ENCODE assay signal across 9 mouse cellular contexts in genomic region chr2:52958535-52959290, GRCm38 (mm10).
DNase-seq lines count a peak whose midpoint lies in the region; ATAC-seq and TF ChIP-seq lines count a peak whose summit lies in the region.
"Had no signal": no experiment of that assay in that cellular context is flagged by ENCODE, and none has a peak within 500 bp of the region (broad histone marks: within the 10 kb centered on the region; RNA-seq: fewer than 3 reads in every experiment).

No protein-coding gene starts in this region.

- no peaks in the 10 kb centered on the region for H3K36me3 ChIP-seq in forebrain, postnatal 0 days (ENCODE audit: insufficient read depth)
- no peaks in the 10 kb centered on the region for H3K36me3 ChIP-seq in midbrain, embryonic 11.5 days (ENCODE audit: control insufficient read depth, insufficient read depth, low read length)
- H3K36me3 ChIP-seq in testis, adult 2 months (ENCODE audit: control insufficient read depth, insufficient read depth, low read length), result no peaks in the 10 kb centered on the region

- H3K27me3 ChIP-seq in cerebellum, adult 2 months (ENCODE audit: control insufficient read depth, insufficient read depth, low read length), result no peaks in the 10 kb centered on the region
- no peaks in the 10 kb centered on the region for H3K27me3 ChIP-seq in forebrain, postnatal 0 days (ENCODE audit: insufficient read depth, low read length)
- H3K27me3 ChIP-seq in midbrain, embryonic 11.5 days (ENCODE audit: control insufficient read depth, insufficient read depth, low read length), result no peaks in the 10 kb centered on the region
- H3K27me3 ChIP-seq in testis, adult 2 months (ENCODE audit: control insufficient read depth, insufficient read depth, low read length), result no peaks in the 10 kb centered on the region

- ATAC-seq in forebrain, postnatal 0 days, result peak; percentile 76
- ATAC-seq in midbrain, embryonic 11.5 days (ENCODE audit: low FRiP score), result peak; percentile 89

- peak overlapping the region; percentile 45 for H3K4me3 ChIP-seq in cerebellum, adult 2 months (replicated peaks; ENCODE audit: insufficient read depth, low read depth, low read length)
- no peak overlapping the region for H3K4me3 ChIP-seq in forebrain, postnatal 0 days (ENCODE audit: low read depth, low read length)
- H3K4me3 ChIP-seq in midbrain, embryonic 11.5 days (ENCODE audit: low read depth, low read length), result no peak overlapping the region
- no peak overlapping the region for H3K4me3 ChIP-seq in testis, adult 2 months (ENCODE audit: control insufficient read depth, low read depth, low read length)
- H3K4me3 ChIP-seq: erythroblast, embryonic 14.5 days had no signal

- peak overlapping the region; percentile 41 for H3K4me2 ChIP-seq in forebrain, postnatal 0 days (ENCODE audit: low read depth)
- H3K4me2 ChIP-seq in midbrain, embryonic 11.5 days, result peak overlapping the region; percentile 38

- peak; percentile 95 for DNase-seq in ZHBTc4 (ENCODE audit: low read depth, low spot score)
- DNase-seq in cerebellum, adult 2 months, result peak; percentile 90 to 91
- DNase-seq in forebrain, postnatal 0 days, result peak; percentile 72
- DNase-seq in heart, postnatal 4 days, result peak; percentile 84
- peak; percentile 63 to 65 for DNase-seq in layer of hippocampus, postnatal 10 days (ENCODE audit: low spot score in 2 of 2)
- peak; percentile 96 for DNase-seq in midbrain, embryonic 11.5 days (ENCODE audit: low spot score, missing footprints)
- no peak for DNase-seq in thymus, postnatal 36 days

- H3K9ac ChIP-seq in forebrain, postnatal 0 days, result 0 out of 2 replicates have a peak overlapping the region, but pooled peaks have one; percentile 22
- peak overlapping the region; percentile 51 for H3K9ac ChIP-seq in midbrain, embryonic 11.5 days (ENCODE audit: low read length)

- H3K4me1 ChIP-seq in cerebellum, adult 2 months (ENCODE audit: control insufficient read depth, insufficient read depth, low read length), result peaks cover 28% of the 10 kb centered on the region
- peaks cover 11% of the 10 kb centered on the region for H3K4me1 ChIP-seq in forebrain, postnatal 0 days (ENCODE audit: insufficient read depth)
- peaks cover 23% of the 10 kb centered on the region for H3K4me1 ChIP-seq in midbrain, embryonic 11.5 days (ENCODE audit: control insufficient read depth, insufficient read depth, low read length)
- H3K4me1 ChIP-seq in testis, adult 2 months (ENCODE audit: control insufficient read depth, insufficient read depth, low read length), result peaks cover 11% of the 10 kb centered on the region

- H3K27ac ChIP-seq in cerebellum, adult 2 months (ENCODE audit: insufficient read depth, low read length), result peak overlapping the region; percentile 46; the same call in 1 of the 2 replicates
- H3K27ac ChIP-seq in forebrain, postnatal 0 days (ENCODE audit: low read depth, low read length), result peak overlapping the region; percentile 62
- H3K27ac ChIP-seq in midbrain, embryonic 11.5 days (ENCODE audit: low read depth, low read length), result peak overlapping the region; percentile 71
- H3K27ac ChIP-seq in testis, adult 2 months (ENCODE audit: control insufficient read depth, insufficient read depth, low read depth, low read length), result peak overlapping the region; percentile 32

- peak; percentile 21; the same call in 1 of the 2 replicates for TF ChIP-seq POLR2A in cerebellum, adult 2 months (IDR thresholded peaks at IDR 0.05; ENCODE audit: borderline replicate concordance, insufficient read depth, low read length)
- TF ChIP-seq POLR2A in testis, adult 2 months (IDR thresholded peaks at IDR 0.05; ENCODE audit: control insufficient read depth, low read depth, low read length), result no peak

- no peaks in the 10 kb centered on the region for H3K9me3 ChIP-seq in forebrain, postnatal 0 days (ENCODE audit: low read length)
- no peaks in the 10 kb centered on the region for H3K9me3 ChIP-seq in midbrain, embryonic 11.5 days (ENCODE audit: control insufficient read depth, low read length)

- TF ChIP-seq CTCF in cerebellum, adult 2 months (IDR thresholded peaks at IDR 0.05; ENCODE audit: borderline replicate concordance, insufficient read depth, low read depth, low read length), result no peak
- TF ChIP-seq CTCF in forebrain, postnatal 0 days (IDR thresholded peaks at IDR 0.05; ENCODE audit: low read depth), result no peak
- no peak for TF ChIP-seq CTCF in testis, adult 2 months (IDR thresholded peaks at IDR 0.05; ENCODE audit: control insufficient read depth, insufficient read depth, insufficient replicate concordance, low read depth, low read length)

- 11% methylated on average over 15 of the region's 15 CpGs for WGBS in cerebellum, adult 2 months
- 6% methylated on average over 15 of the region's 15 CpGs for WGBS in forebrain, postnatal 0 days
- WGBS in midbrain, embryonic 11.5 days, result 1% methylated on average over 15 of the region's 15 CpGs

Comparison
In these comparisons a context has a peak if more than half of its experiments do, and no peak if none do; other contexts are left out.
1. DNase-seq: peak in ZHBTc4 (single experiment), cerebellum, adult 2 months (2 of 2), forebrain, postnatal 0 days (single experiment), heart, postnatal 4 days (single experiment), layer of hippocampus, postnatal 10 days (2 of 2) and midbrain, embryonic 11.5 days (single experiment); none in thymus, postnatal 36 days (0 of 2).
2. Peak in every context shown above with its lines, with median percentiles within 50 percentile points of each other: H3K27ac ChIP-seq.